Mouse (Mus musculus): ENCODE data around the gene Arrdc2. TPM values are rescaled to one million over a fixed set of nuclear protein-coding genes. Genes with fewer than 3 reads are reported as not detected.

The Arrdc2 gene
- polyA plus RNA-seq, 1 experiment from 2014 or later: 2.4 TPM

GRCm38 (mm10) chr8:70804481-70805206 is 34.9 kb downstream of the Arrdc2 start, which contains the start of gene Mast3:
Mast3 (minus strand) TSS chr8:70805054.
- peak; percentile 63; the same call in 1 of the 2 replicates for ATAC-seq (ENCODE audit: extremely low read depth, insufficient number of reproducible peaks, low FRiP score, low TSS enrichment)
- Histone ChIP-seq H3K4me2 (peak within 1 kb of the TSS; percentile 95), H3K36me3 (no peaks in the 10 kb centered on the region), H3K4me1 (peaks cover 13% of the 10 kb centered on the region), H3K4me3 (peak within 1 kb of the TSS; percentile 63), H3K9ac (peak within 1 kb of the TSS; percentile 75), H3K27ac (replicated peaks) (no peak within 1 kb of the TSS), H3K9me3 (no peaks in the 10 kb centered on the region), H3K27me3 (replicated peaks) (peaks cover 79% of the 10 kb centered on the region)
- 1% methylated on average over 45 of the region's 45 CpGs for WGBS

- no peaks in the 10 kb centered on the region for H3K9me3 ChIP-seq
- H3K4me1 ChIP-seq: peaks cover 13% of the 10 kb centered on the region
- H3K9ac ChIP-seq: peak overlapping the region; percentile 75
- no peak overlapping the region for H3K27ac ChIP-seq (replicated peaks)
- peak overlapping the region; percentile 63 for H3K4me3 ChIP-seq
- WGBS: under 1% methylated on average over 43 of the region's 47 CpGs
- no peaks in the 10 kb centered on the region for H3K36me3 ChIP-seq
- H3K27me3 ChIP-seq (replicated peaks): peaks cover 81% of the 10 kb centered on the region
- peak overlapping the region; percentile 95 for H3K4me2 ChIP-seq
- 0 out of 2 replicates have a peak, but pooled peaks have one; percentile 10 for ATAC-seq (ENCODE audit: extremely low read depth, insufficient number of reproducible peaks, low FRiP score, low TSS enrichment)
Observed at GRCm38 (mm10) chr8:70803761-70804480, 35.6 kb downstream of the Arrdc2 start.

DNA sequence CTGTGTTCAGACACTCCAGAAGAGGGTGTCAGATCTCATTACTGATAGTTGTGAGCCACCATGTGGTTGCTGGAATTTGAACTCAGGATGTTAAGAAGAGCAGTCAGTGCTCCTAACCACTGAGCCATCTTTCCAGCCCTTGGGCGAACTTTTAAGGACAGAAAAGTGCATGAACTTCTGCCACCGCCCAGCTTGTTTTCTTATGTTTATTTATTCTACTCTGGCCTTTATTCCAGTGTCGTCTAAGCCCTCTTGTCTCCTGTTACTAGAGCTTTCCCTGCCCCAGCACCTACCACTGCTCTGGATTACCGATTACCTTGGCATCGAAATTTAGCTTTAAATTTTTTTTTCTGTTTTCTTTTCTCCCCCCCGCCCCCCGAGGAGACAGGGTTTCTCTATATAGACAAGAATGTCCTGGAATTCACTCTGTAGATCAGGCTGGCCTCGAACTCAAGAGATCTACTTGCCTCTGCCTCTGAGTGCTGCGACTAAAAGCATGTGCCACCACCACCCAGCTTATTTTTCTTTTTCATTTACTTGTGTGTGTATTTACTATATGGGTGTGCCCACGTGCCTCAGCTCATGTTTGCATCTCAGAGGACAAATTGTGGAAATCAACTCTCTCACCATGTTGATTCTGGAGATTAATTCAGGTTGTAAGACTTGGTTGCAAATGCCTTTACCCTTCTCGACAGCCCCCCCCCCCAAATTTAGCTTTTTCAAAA is 36.6 kb downstream of the Arrdc2 start:
- Histone ChIP-seq H3K4me2 (peak overlapping the region; percentile 95), H3K9me3 (no peaks in the 10 kb centered on the region), H3K4me1 (peaks cover 16% of the 10 kb centered on the region), H3K36me3 (no peaks in the 10 kb centered on the region), H3K9ac (no peak overlapping the region), H3K27me3 (replicated peaks) (peaks cover 88% of the 10 kb centered on the region), H3K4me3 (no peak overlapping the region), H3K27ac (replicated peaks) (no peak overlapping the region)
- WGBS: 59% methylated on average over 11 of the region's 11 CpGs
- ATAC-seq (ENCODE audit: extremely low read depth, insufficient number of reproducible peaks, low FRiP score, low TSS enrichment): no peak

DNA sequence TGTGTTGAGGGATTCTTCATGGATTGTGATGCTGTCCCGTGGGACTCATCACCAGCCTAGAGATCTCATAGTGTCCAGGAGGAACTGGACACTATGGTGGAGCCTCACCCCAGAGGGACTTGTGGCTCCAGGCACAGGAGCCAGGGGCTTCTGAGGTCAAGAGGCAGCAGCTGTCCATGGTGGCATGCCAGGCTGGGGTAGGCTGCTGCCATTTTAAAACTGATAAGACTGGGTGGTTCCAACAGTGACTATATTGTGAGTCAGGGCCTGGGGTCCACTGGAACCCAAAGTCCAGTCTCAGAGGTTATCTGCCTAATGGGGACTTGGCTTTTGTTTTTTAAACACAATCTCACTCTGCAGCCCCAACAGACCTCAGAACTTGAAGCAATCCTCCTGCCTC is 37.7 kb downstream of the Arrdc2 start:
- ATAC-seq (ENCODE audit: extremely low read depth, insufficient number of reproducible peaks, low FRiP score, low TSS enrichment): no peak
- Histone ChIP-seq H3K4me3 (no peak overlapping the region), H3K4me2 (no peak overlapping the region), H3K27ac (replicated peaks) (no peak overlapping the region), H3K36me3 (no peaks in the 10 kb centered on the region), H3K9me3 (no peaks in the 10 kb centered on the region), H3K9ac (no peak overlapping the region), H3K4me1 (peaks cover 21% of the 10 kb centered on the region), H3K27me3 (replicated peaks) (peaks cover 85% of the 10 kb centered on the region)
- 64% methylated on average over 1 of the region's 1 CpGs for WGBS

DNA sequence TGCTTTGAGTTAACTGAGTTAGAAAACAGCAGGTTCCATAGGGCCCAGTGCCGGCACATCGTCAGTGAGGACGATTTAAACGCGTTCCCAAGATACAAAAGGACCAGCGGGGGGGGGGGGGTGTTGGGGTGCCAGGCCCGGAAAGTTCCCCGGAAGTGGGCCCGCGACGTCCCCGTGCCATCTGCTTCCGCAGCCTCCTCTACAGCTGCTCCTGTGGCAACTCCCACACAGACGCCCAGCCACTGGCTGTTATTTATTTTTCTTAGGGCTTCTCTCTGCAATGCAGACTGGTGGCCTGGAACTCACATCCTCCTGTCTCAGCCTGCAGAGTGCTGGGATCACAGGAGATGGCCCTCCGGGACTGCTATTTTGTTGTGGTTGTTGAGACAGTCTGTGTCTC is 38.4 kb downstream of the Arrdc2 start:
- Histone ChIP-seq H3K27ac (replicated peaks) (no peak overlapping the region), H3K4me2 (no peak overlapping the region), H3K9me3 (no peaks in the 10 kb centered on the region), H3K4me1 (peaks cover 26% of the 10 kb centered on the region), H3K36me3 (no peaks in the 10 kb centered on the region), H3K27me3 (replicated peaks) (peaks cover 86% of the 10 kb centered on the region), H3K9ac (no peak overlapping the region), H3K4me3 (no peak overlapping the region)
- ATAC-seq (ENCODE audit: extremely low read depth, insufficient number of reproducible peaks, low FRiP score, low TSS enrichment): no peak
- 26% methylated on average over 15 of the region's 15 CpGs for WGBS

GRCm38 (mm10) chr8:70800648-70801047 is 38.9 kb downstream of the Arrdc2 start:
- 44% methylated on average over 10 of the region's 10 CpGs for WGBS
- Histone ChIP-seq H3K36me3 (no peaks in the 10 kb centered on the region), H3K9ac (no peak overlapping the region), H3K4me2 (no peak overlapping the region), H3K4me3 (no peak overlapping the region), H3K4me1 (peaks cover 26% of the 10 kb centered on the region), H3K27ac (replicated peaks) (no peak overlapping the region), H3K27me3 (replicated peaks) (peaks cover 86% of the 10 kb centered on the region), H3K9me3 (no peaks in the 10 kb centered on the region)
- ATAC-seq (ENCODE audit: extremely low read depth, insufficient number of reproducible peaks, low FRiP score, low TSS enrichment): no peak

DNA sequence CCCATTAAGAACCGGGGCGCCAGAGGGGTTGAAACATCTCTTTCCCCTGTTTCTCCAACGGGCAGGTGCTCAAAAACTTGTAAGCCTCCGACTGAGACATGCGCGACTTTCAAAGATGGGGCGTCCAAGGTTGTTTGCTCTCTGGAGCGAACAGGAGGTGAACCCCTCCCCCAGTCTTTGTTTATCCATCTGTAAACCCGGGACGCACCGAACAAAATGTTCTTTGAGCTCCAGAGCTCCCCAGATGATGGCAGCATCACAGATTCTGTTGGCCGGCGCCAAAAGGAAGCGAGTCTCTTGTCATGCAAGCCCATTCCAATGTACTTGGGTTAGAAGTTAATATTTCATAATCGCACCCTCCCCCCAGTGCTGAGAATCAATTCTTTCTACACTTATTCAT is 41.2 kb downstream of the Arrdc2 start:
- 14% methylated on average over 15 of the region's 15 CpGs for WGBS
- ATAC-seq (ENCODE audit: extremely low read depth, insufficient number of reproducible peaks, low FRiP score, low TSS enrichment): no peak
- peak overlapping the region; percentile 83 for H3K4me2 ChIP-seq
- H3K4me1 ChIP-seq: peaks cover 16% of the 10 kb centered on the region
- no peaks in the 10 kb centered on the region for H3K36me3 ChIP-seq
- H3K27me3 ChIP-seq (replicated peaks): peaks cover 91% of the 10 kb centered on the region
- H3K27ac ChIP-seq (replicated peaks): no peak overlapping the region
- H3K9me3 ChIP-seq: no peaks in the 10 kb centered on the region
- peak overlapping the region; percentile 81; the same call in 1 of the 2 replicates for H3K9ac ChIP-seq
- H3K4me3 ChIP-seq: peak overlapping the region; percentile 65

GRCm38 (mm10) chr8:70797081-70798070 is 42.1 kb downstream of the Arrdc2 start:
- peak; percentile 79 for ATAC-seq (ENCODE audit: extremely low read depth, insufficient number of reproducible peaks, low FRiP score, low TSS enrichment)
- Histone ChIP-seq H3K4me3 (peak overlapping the region; percentile 65), H3K27ac (replicated peaks) (no peak overlapping the region), H3K36me3 (no peaks in the 10 kb centered on the region), H3K27me3 (replicated peaks) (peaks cover 87% of the 10 kb centered on the region), H3K9me3 (no peaks in the 10 kb centered on the region), H3K9ac (peak overlapping the region; percentile 81), H3K4me1 (peaks cover 24% of the 10 kb centered on the region), H3K4me2 (peak overlapping the region; percentile 83)
- under 1% methylated on average over 52 of the region's 57 CpGs for WGBS

- Histone ChIP-seq H3K27me3 (replicated peaks) (peaks cover 79% of the 10 kb centered on the region), H3K4me2 (peak overlapping the region; percentile 83), H3K9me3 (no peaks in the 10 kb centered on the region), H3K36me3 (no peaks in the 10 kb centered on the region), H3K9ac (peak overlapping the region; percentile 81), H3K4me3 (peak overlapping the region; percentile 65), H3K27ac (replicated peaks) (no peak overlapping the region), H3K4me1 (peaks cover 30% of the 10 kb centered on the region)
- WGBS: 2% methylated on average over 54 of the region's 54 CpGs
- no peak for ATAC-seq (ENCODE audit: extremely low read depth, insufficient number of reproducible peaks, low FRiP score, low TSS enrichment)
Observed at GRCm38 (mm10) chr8:70796403-70797080, 43.0 kb downstream of the Arrdc2 start.

- Histone ChIP-seq H3K4me1 (peaks cover 42% of the 10 kb centered on the region), H3K9me3 (no peaks in the 10 kb centered on the region), H3K4me3 (no peak overlapping the region), H3K27me3 (replicated peaks) (peaks cover 68% of the 10 kb centered on the region), H3K9ac (no peak overlapping the region), H3K4me2 (no peak overlapping the region), H3K27ac (replicated peaks) (no peak overlapping the region), H3K36me3 (no peaks in the 10 kb centered on the region)
- WGBS: 77% methylated on average over 2 of the region's 2 CpGs
- no peak for ATAC-seq (ENCODE audit: extremely low read depth, insufficient number of reproducible peaks, low FRiP score, low TSS enrichment)
Observed at GRCm38 (mm10) chr8:70795370-70795769, 44.1 kb downstream of the Arrdc2 start.

All from heart, embryonic 13.5 days (tissue).